Mouse (Mus musculus): ENCODE measurements at regions not wholly inside any gene's neighbourhood (a gene's known extent, or its start where the extent isn't known, plus 50 kb on each side); places are given as distances from the start of the nearest gene placed in this dataset.

GRCm38 (mm10) chr12:7777220-7778055 lies 200.0 kb upstream of the Apob start:
- DNase-seq (ENCODE audit: low spot score): peak; percentile 33

GRCm38 (mm10) chr12:7778056-7778440 lies 199.4 kb upstream of the Apob start:
- no peak for DNase-seq (ENCODE audit: low spot score)

DNA sequence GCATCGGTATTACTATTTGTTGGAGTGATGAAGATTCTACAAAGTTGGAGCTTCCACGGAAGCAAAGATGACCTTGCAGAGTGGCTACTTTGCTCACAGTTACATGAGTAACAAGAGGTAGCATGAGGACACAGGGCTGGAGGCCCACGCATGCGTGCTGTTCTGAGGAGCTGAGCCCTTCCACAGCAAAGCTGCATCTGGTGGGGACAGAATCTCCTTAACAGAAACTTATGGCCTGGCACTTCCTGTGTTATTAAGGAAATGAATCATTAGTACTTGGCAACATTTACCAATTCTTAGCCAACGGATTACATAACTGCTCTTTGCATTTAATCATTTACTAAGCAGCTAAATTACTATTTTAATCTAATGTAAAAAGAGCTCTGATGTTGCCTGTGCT lies 160.8 kb upstream of the Apob start:
- peak; percentile 55 for DNase-seq (ENCODE audit: low spot score)

GRCm38 (mm10) chr12:7820006-7820704 lies 157.3 kb upstream of the Apob start:
- peak; percentile 39 for DNase-seq (ENCODE audit: low spot score)

GRCm38 (mm10) chr12:7820718-7821117 lies 156.7 kb upstream of the Apob start:
- no peak for DNase-seq (ENCODE audit: low spot score)

- no peak for DNase-seq (ENCODE audit: low spot score)
Measured at GRCm38 (mm10) chr12:7835731-7836130, 141.7 kb upstream of the Apob start.

DNA sequence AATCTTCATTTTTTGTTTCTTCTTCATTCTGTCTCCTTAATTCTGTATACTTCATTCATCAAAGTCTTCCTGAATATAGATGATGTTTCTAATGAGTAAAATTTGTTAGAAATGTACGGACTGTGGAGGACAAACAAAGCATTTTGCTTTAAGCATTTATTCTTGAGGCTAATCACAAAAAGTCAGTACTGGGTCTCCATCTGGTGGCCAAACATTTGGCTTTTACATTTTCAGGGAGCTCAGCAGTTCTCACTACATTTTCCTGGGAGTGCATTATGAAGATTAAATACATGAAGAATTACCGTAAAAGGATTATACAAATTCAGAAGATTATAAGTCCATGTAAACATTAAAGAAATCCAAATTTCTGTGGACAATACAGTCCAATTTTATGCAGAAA lies 123.6 kb upstream of the Apob start:
- no peak for DNase-seq (ENCODE audit: low spot score)

GRCm38 (mm10) chr12:7855683-7856082 lies 121.8 kb upstream of the Apob start:
- DNase-seq (ENCODE audit: low spot score): no peak

- DNase-seq (ENCODE audit: low spot score): peak; percentile 68
Measured at GRCm38 (mm10) chr12:7859533-7859932, 117.9 kb upstream of the Apob start.

DNA sequence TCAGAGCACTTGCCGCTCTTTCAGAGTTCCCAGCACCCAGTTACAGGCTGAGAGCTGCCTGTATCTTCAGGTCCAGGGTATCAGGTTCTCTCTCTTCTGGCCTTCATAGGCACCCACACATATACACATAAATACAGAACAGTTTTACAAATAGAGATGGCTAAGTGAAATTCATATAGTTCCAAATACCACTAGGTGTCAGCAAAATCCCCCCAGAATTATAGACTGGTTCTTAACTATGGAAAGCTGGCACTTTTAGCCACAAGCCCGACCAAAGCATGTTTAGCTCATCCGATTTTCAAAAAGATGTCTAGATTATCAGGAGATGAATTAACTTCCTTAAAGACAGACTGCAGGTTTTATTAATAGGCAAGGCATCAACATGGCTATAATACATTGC lies 107.4 kb upstream of the Apob start:
- DNase-seq (ENCODE audit: low spot score): no peak

GRCm38 (mm10) chr12:7870473-7870872 lies 107.0 kb upstream of the Apob start:
- no peak for DNase-seq (ENCODE audit: low spot score)

DNA sequence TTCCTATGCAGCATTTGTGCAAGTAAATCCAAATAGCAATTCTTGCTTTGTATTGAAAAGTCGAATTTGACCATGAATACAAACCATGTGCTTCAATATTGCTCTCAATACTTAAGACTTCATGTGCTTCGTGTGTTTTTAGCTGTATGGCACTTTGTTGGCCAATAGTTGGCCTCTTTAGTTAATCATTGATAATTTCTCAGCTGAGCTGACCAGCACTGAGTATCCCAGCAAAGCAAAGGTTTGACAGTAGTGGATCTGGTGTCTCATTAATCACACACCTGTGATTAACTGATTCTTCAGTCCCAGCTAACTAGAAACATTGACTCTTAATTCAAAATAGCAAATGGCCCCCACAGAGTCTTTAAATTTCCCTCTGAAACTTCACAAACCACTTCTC lies 102.0 kb upstream of the Apob start:
- DNase-seq (ENCODE audit: low spot score): no peak

- DNase-seq (ENCODE audit: low spot score): no peak
Measured at GRCm38 (mm10) chr12:7876302-7877063, 101.0 kb upstream of the Apob start.

DNA sequence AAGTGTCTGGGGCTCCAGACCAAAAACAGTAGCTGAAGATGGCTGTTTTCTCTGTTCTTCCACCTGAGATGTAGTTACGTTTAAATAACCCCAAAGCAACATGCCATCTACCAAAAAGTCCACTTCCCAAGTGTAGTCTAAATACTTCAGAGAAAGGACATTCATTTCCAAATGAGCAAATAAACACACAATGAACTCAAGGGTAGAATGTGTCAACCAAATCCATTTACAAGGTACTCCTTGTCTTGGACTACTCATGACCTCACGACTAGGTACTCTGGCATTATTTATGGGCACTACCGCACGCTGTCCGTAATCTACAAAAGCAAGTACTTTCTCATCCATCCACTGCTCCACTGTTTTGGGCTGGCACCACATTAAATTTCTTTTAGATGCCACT lies 98.7 kb upstream of the Apob start:
- no peak for DNase-seq (ENCODE audit: low spot score)

DNA sequence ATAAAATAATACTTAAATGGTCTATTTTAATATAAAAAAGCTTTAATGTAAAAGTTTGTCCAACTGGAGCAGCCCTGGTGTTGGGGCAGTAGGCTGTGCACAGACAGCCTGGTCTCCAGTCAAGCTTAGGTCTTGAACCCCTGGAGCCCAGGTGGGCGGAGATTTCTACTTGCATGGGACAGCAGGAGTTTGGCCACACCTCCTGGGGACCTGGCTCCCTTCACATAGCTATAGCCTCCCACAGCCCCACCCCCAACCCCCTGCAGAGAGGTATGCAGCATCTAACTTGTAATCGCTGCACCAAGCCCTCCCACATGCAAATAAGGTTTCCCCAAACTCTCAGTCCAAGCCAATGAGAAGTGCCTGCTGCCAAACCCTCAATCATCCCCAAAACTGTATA lies 81.3 kb upstream of the Apob start:
- DNase-seq (ENCODE audit: low spot score): no peak

- DNase-seq (ENCODE audit: low spot score): no peak
Measured at GRCm38 (mm10) chr12:7905329-7905728, 72.1 kb upstream of the Apob start.

DNA sequence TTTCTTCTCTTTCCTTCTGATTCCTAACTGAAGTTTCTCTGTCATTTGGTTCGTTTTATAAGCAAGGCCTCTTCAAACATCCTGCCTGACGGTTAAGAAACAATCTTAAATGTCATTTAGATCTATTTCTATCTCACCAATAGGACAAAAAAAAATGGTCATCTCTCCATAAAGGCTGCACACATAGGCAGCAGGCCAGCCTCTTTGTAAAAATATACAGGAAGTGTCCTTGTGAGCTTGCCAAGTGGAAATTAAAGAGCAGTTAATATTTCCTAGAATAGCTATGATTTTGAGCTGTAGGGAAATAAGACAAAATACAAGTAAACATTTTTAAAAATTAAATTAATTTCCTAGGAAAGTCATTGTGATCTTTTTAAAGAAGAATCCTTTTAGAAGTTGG lies 70.6 kb upstream of the Apob start:
- no peak for DNase-seq (ENCODE audit: low spot score)

- DNase-seq (ENCODE audit: low spot score): no peak
Measured at GRCm38 (mm10) chr12:7909746-7910360, 67.6 kb upstream of the Apob start.

- no peak for DNase-seq (ENCODE audit: low spot score)
Measured at GRCm38 (mm10) chr12:7910509-7910908, 66.9 kb upstream of the Apob start.

DNA sequence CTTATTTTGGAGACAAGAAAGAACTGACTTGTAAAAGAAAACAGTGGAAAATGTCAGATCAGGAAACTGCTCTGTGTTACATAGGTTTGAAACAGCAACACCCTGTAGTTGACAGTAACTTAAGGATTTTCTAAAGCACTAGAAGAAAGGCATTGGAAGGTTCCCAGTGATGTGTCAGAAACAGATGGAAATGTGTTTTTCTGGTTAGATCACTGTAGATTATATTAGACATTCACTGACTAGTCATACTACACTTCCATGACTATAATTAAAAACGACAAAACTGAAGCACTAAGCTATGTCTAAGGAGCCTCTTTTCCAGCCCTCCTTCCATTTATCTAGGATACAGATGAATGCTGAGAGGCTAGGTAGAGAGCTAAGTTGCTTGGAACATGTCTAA lies 59.1 kb upstream of the Apob start:
- DNase-seq (ENCODE audit: low spot score): no peak

DNA sequence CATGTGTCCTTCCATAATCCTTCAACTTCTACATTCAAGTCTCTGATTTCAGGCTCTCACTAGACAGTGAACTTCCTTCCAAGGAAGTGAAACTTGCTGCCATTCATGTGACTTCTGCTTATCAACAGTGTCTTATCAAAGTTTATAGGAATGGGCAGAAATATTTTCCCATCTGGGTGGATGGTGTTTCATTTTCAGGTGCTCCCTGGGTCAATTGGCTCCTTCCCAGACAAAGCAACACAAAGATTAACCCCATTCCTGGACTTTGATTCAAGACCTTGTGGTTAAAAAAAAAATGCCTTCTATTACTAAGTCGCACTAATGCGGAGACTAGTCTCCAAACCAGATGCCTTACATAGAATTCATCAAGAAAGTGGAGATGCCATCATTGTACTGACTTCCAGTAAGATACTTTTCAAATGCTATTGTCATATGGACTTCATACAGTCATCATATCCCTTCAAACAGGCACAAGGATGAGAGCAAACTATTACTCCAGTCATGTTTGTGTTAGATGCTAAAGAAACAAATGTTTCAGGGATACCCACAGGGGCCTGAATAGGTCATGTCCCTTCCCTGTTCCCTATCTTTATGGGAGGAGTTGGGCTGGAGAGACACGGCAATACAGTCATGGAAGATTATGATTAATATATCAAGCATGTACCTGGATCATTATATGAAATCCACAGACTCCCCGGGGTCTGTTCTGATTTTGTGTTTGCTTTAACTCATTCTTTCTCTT lies 58.3 kb upstream of the Apob start:
- DNase-seq (ENCODE audit: low spot score): no peak
